ENCODE assay signal across 8 mouse cellular contexts in the genomic region with DNA sequence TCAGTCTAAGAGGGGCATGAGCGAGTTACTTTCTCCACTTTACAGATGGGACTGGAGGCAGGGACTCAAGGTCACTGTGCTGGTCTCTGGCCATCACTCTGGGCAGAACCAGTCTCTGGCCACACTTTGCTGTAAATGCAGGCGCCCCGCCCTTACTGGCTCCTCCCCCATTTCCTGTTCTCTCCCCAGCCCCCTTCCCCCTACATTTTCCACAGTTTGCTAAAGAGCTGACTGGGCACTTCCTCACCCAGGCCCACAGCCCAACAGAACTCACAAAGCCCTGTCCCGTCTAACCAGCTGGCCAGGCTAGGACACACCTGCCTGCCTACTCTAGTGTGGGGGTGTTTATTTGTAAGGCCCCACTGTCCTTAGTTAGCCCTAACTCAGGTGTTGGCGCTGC. TPM values are rescaled to one million over a fixed set of nuclear protein-coding genes. Genes with fewer than 3 reads are reported as not detected.
DNase-seq lines count a peak whose midpoint lies in the region; ATAC-seq and TF ChIP-seq lines count a peak whose summit lies in the region.

No protein-coding gene starts in this region.

- peak; percentile 77 for DNase-seq in CD4-positive helper T cell, adult 2 months (ENCODE audit: low read depth, low spot score)
- DNase-seq in NIH3T3 (ENCODE audit: low read depth), result peak; percentile 68
- peak; percentile 45 to 57 for DNase-seq in natural killer cell, adult 2 months (ENCODE audit: low spot score in 2 of 2)
- no peak for DNase-seq in midbrain, embryonic 14.5 days
- DNase-seq in cerebellum, postnatal 10 days, result no peak
- no peak for DNase-seq in midbrain, postnatal 0 days (ENCODE audit: low spot score)

- peak overlapping the region; percentile 63 for H3K27ac ChIP-seq in heart, embryonic 15.5 days
- H3K27ac ChIP-seq in limb, embryonic 13.5 days, result peak overlapping the region; percentile 73
- no peak overlapping the region for H3K27ac ChIP-seq in midbrain, embryonic 14.5 days (replicated peaks; ENCODE audit: low read depth, low read length)
- H3K27ac ChIP-seq in midbrain, postnatal 0 days (ENCODE audit: low read depth, low read length), result no peak overlapping the region

- H3K36me3 ChIP-seq in heart, embryonic 15.5 days, result no peaks in the 10 kb centered on the region
- H3K36me3 ChIP-seq in limb, embryonic 13.5 days, result peaks cover 22% of the 10 kb centered on the region
- no peaks in the 10 kb centered on the region for H3K36me3 ChIP-seq in midbrain, embryonic 14.5 days (ENCODE audit: control insufficient read depth, insufficient read depth, low read length)
- no peaks in the 10 kb centered on the region for H3K36me3 ChIP-seq in midbrain, postnatal 0 days (ENCODE audit: insufficient read depth, low read length)

- TF ChIP-seq CTCF in midbrain, postnatal 0 days (IDR thresholded peaks at IDR 0.05), result no peak

- H3K4me2 ChIP-seq in heart, embryonic 15.5 days, result peak overlapping the region; percentile 7; the same call in 1 of the 2 replicates
- H3K4me2 ChIP-seq in limb, embryonic 13.5 days (replicated peaks), result peak overlapping the region; percentile 35
- H3K4me2 ChIP-seq in midbrain, embryonic 14.5 days (ENCODE audit: low read length), result no peak overlapping the region
- H3K4me2 ChIP-seq in midbrain, postnatal 0 days (ENCODE audit: low read depth, low read length, poor library complexity, severe bottlenecking), result no peak overlapping the region

- no peak overlapping the region for H3K9ac ChIP-seq in heart, embryonic 15.5 days
- H3K9ac ChIP-seq in limb, embryonic 13.5 days, result 0 out of 2 replicates have a peak overlapping the region, but pooled peaks have one; percentile 43
- no peak overlapping the region for H3K9ac ChIP-seq in midbrain, embryonic 14.5 days (replicated peaks; ENCODE audit: low read length)
- H3K9ac ChIP-seq in midbrain, postnatal 0 days (replicated peaks; ENCODE audit: low read length, poor library complexity, severe bottlenecking), result no peak overlapping the region

- no peaks in the 10 kb centered on the region for H3K9me3 ChIP-seq in heart, embryonic 15.5 days (replicated peaks)
- no peaks in the 10 kb centered on the region for H3K9me3 ChIP-seq in limb, embryonic 13.5 days
- no peaks in the 10 kb centered on the region for H3K9me3 ChIP-seq in midbrain, embryonic 14.5 days (ENCODE audit: control insufficient read depth, low read length)
- H3K9me3 ChIP-seq in midbrain, postnatal 0 days (ENCODE audit: low read length), result no peaks in the 10 kb centered on the region

- WGBS in heart, embryonic 15.5 days, result 61% methylated on average over 5 of the region's 5 CpGs
- WGBS in limb, embryonic 13.5 days, result 44% methylated on average over 5 of the region's 5 CpGs
- 83% methylated on average over 5 of the region's 5 CpGs for WGBS in midbrain, embryonic 14.5 days
- WGBS in midbrain, postnatal 0 days, result 85% methylated on average over 5 of the region's 5 CpGs

- peak; percentile 48; the same call in 1 of the 2 replicates for ATAC-seq in heart, embryonic 15.5 days (replicated peaks; ENCODE audit: insufficient number of reproducible peaks, insufficient read depth, low FRiP score, low read depth)
- no peak; the same call in 1 of the 2 replicates for ATAC-seq in limb, embryonic 13.5 days (ENCODE audit: low FRiP score, low read depth)
- no peak for ATAC-seq in midbrain, embryonic 14.5 days (ENCODE audit: low FRiP score, low TSS enrichment)
- no peak for ATAC-seq in midbrain, postnatal 0 days (ENCODE audit: low FRiP score)

- H3K4me1 ChIP-seq in heart, embryonic 15.5 days (replicated peaks), result peaks cover 48% of the 10 kb centered on the region
- peaks cover 93% of the 10 kb centered on the region for H3K4me1 ChIP-seq in limb, embryonic 13.5 days
- H3K4me1 ChIP-seq in midbrain, embryonic 14.5 days (ENCODE audit: control insufficient read depth, insufficient read depth, low read length), result peaks cover 9% of the 10 kb centered on the region
- H3K4me1 ChIP-seq in midbrain, postnatal 0 days (ENCODE audit: insufficient read depth, low read length), result peaks cover 8% of the 10 kb centered on the region

- no peaks in the 10 kb centered on the region for H3K27me3 ChIP-seq in heart, embryonic 15.5 days
- no peaks in the 10 kb centered on the region for H3K27me3 ChIP-seq in limb, embryonic 13.5 days
- no peaks in the 10 kb centered on the region for H3K27me3 ChIP-seq in midbrain, embryonic 14.5 days (ENCODE audit: control insufficient read depth, insufficient read depth, low read length)
- H3K27me3 ChIP-seq in midbrain, postnatal 0 days (ENCODE audit: insufficient read depth, low read length), result no peaks in the 10 kb centered on the region

- H3K4me3 ChIP-seq in heart, embryonic 15.5 days, result no peak overlapping the region
- H3K4me3 ChIP-seq in limb, embryonic 13.5 days, result no peak overlapping the region
- H3K4me3 ChIP-seq in midbrain, embryonic 14.5 days (replicated peaks; ENCODE audit: low read depth, low read length), result no peak overlapping the region
- H3K4me3 ChIP-seq in midbrain, postnatal 0 days (ENCODE audit: low read depth, low read length), result no peak overlapping the region

RNA-seq across cellular contexts. Expression of a gene that starts 6.6 kb away (rescaled TPM):
- 0.20 and 0.33 TPM in 2 replicates for polyA plus RNA-seq in heart, embryonic 15.5 days (2015; fragmentation: Nextera tagmentation; extraction: Ambion mirVana)
- 0.55 and 0.86 TPM in 2 replicates for polyA plus RNA-seq in limb, embryonic 13.5 days (2015; fragmentation: Nextera tagmentation; extraction: Ambion mirVana)
- polyA plus RNA-seq in midbrain, embryonic 14.5 days (2014; fragmentation: Nextera tagmentation; extraction: Ambion mirVana), result 0.21 and 0.22 TPM in 2 replicates
- 0.16 and 0.71 TPM in 2 replicates for total RNA-seq in midbrain, postnatal 0 days (2014; rRNA removed)
- 0.13 and 0.22 TPM in 2 replicates for polyA plus RNA-seq in midbrain, postnatal 0 days (2015; fragmentation: Nextera tagmentation; extraction: Ambion mirVana)

RNA-seq across cellular contexts. Expression of a gene that starts 6.7 kb away (rescaled TPM):
- polyA plus RNA-seq in heart, embryonic 15.5 days (2015; fragmentation: Nextera tagmentation; extraction: Ambion mirVana), result 67.1 and 85.2 TPM in 2 replicates
- polyA plus RNA-seq in limb, embryonic 13.5 days (2015; fragmentation: Nextera tagmentation; extraction: Ambion mirVana), result 115 and 116 TPM in 2 replicates
- polyA plus RNA-seq in midbrain, embryonic 14.5 days (2014; fragmentation: Nextera tagmentation; extraction: Ambion mirVana), result 71.3 and 81.8 TPM in 2 replicates
- total RNA-seq in midbrain, postnatal 0 days (2014; rRNA removed), result 212 and 217 TPM in 2 replicates
- 129 and 140 TPM in 2 replicates for polyA plus RNA-seq in midbrain, postnatal 0 days (2015; fragmentation: Nextera tagmentation; extraction: Ambion mirVana)

RNA-seq across cellular contexts. Expression of a gene that starts 53.0 kb away (rescaled TPM):
- 9.6 and 20.7 TPM in 2 replicates for polyA plus RNA-seq in heart, embryonic 15.5 days (2015; fragmentation: Nextera tagmentation; extraction: Ambion mirVana)
- 7.3 TPM in 2 replicates for polyA plus RNA-seq in limb, embryonic 13.5 days (2015; fragmentation: Nextera tagmentation; extraction: Ambion mirVana)
- polyA plus RNA-seq in midbrain, embryonic 14.5 days (2014; fragmentation: Nextera tagmentation; extraction: Ambion mirVana), result 1.8 and 5.5 TPM in 2 replicates
- total RNA-seq in midbrain, postnatal 0 days (2014; rRNA removed), result 17.4 and 19.0 TPM in 2 replicates
- 14.2 and 14.9 TPM in 2 replicates for polyA plus RNA-seq in midbrain, postnatal 0 days (2015; fragmentation: Nextera tagmentation; extraction: Ambion mirVana)

RNA-seq across cellular contexts. Expression of a gene that starts 58.8 kb away (rescaled TPM):
- polyA plus RNA-seq in heart, embryonic 15.5 days (2015; fragmentation: Nextera tagmentation; extraction: Ambion mirVana), result 11.6 and 16.7 TPM in 2 replicates
- 22.1 and 25.0 TPM in 2 replicates for polyA plus RNA-seq in limb, embryonic 13.5 days (2015; fragmentation: Nextera tagmentation; extraction: Ambion mirVana)
- polyA plus RNA-seq in midbrain, embryonic 14.5 days (2014; fragmentation: Nextera tagmentation; extraction: Ambion mirVana), result 11.7 and 13.4 TPM in 2 replicates
- 13.7 and 20.4 TPM in 2 replicates for total RNA-seq in midbrain, postnatal 0 days (2014; rRNA removed)
- polyA plus RNA-seq in midbrain, postnatal 0 days (2015; fragmentation: Nextera tagmentation; extraction: Ambion mirVana), result 10.6 and 13.1 TPM in 2 replicates

Comparison
In these comparisons a context has a peak if more than half of its experiments do, and no peak if none do; other contexts are left out.
1. DNase-seq: peak in CD4-positive helper T cell, adult 2 months (single experiment), NIH3T3 (single experiment) and natural killer cell, adult 2 months (2 of 2); none in midbrain, embryonic 14.5 days (single experiment), cerebellum, postnatal 10 days (0 of 2) and midbrain, postnatal 0 days (single experiment).
2. H3K27ac ChIP-seq: peak in heart, embryonic 15.5 days (single experiment) and limb, embryonic 13.5 days (single experiment); none in midbrain, embryonic 14.5 days (single experiment) and midbrain, postnatal 0 days (single experiment).
3. H3K4me2 ChIP-seq: peak in heart, embryonic 15.5 days (single experiment) and limb, embryonic 13.5 days (single experiment); none in midbrain, embryonic 14.5 days (single experiment) and midbrain, postnatal 0 days (single experiment).